Comparison of ENCODE assay signal across 11 mouse cellular contexts in genomic region chr3:27624974-27625591, GRCm38 (mm10).
A peak's percentile ranks its signal among the peaks of the same experiment; 100 is the strongest.
DNase-seq lines count a peak whose midpoint lies in the region; ATAC-seq lines count a peak whose summit lies in the region.
"Had no signal": no experiment of that assay in that cellular context is flagged by ENCODE, and none has a peak within 500 bp of the region (broad histone marks: within the 10 kb centered on the region; RNA-seq: fewer than 3 reads in every experiment).

No protein-coding gene starts in this region.

- no peak for ATAC-seq in embryonic facial prominence, embryonic 12.5 days (ENCODE audit: insufficient number of reproducible peaks, insufficient read depth, low FRiP score, low TSS enrichment)
- ATAC-seq in neural tube, embryonic 13.5 days (ENCODE audit: low read depth): no peak
- ATAC-seq in hindbrain, embryonic 16.5 days: peak; percentile 73
- ATAC-seq: liver, embryonic 12.5 days had no signal

- H3K27ac ChIP-seq in embryonic facial prominence, embryonic 12.5 days: 0 out of 2 replicates have a peak overlapping the region, but pooled peaks have one; percentile 19
- H3K27ac ChIP-seq in embryonic facial prominence, embryonic 10.5 days (replicated peaks): no peak overlapping the region
- H3K27ac ChIP-seq in neural tube, embryonic 13.5 days (replicated peaks): peak overlapping the region; percentile 39; the same call in 1 of the 2 replicates
- peak overlapping the region; percentile 30; the same call in 1 of the 2 replicates for H3K27ac ChIP-seq in hindbrain, embryonic 16.5 days (ENCODE audit: low read depth, low read length)
- H3K27ac ChIP-seq: liver, embryonic 12.5 days had no signal

- no peak overlapping the region for H3K4me2 ChIP-seq in embryonic facial prominence, embryonic 12.5 days (replicated peaks)
- H3K4me2 ChIP-seq in neural tube, embryonic 13.5 days: no peak overlapping the region
- no peak overlapping the region for H3K4me2 ChIP-seq in hindbrain, embryonic 16.5 days (ENCODE audit: low read length)
- H3K4me2 ChIP-seq: liver, embryonic 12.5 days had no signal

- DNase-seq in embryonic facial prominence, embryonic 10.5 days (ENCODE audit: low spot score): no peak
- no peak for DNase-seq in neural tube, embryonic 10.5 days (ENCODE audit: extremely low spot score, low spot score)
- no peak for DNase-seq in cerebellum, adult 9-11 months
- DNase-seq in spleen, adult 12 weeks (ENCODE audit: low spot score): no peak
- DNase-seq in left cerebral cortex, adult 11 months (ENCODE audit: low spot score): no peak
- DNase-seq: embryo, embryonic 11 days; gastrocnemius, postnatal 14 days had no signal

- peaks cover 3% of the 10 kb centered on the region; the same call in 1 of the 2 replicates for H3K4me1 ChIP-seq in embryonic facial prominence, embryonic 12.5 days
- peaks cover 18% of the 10 kb centered on the region for H3K4me1 ChIP-seq in embryonic facial prominence, embryonic 10.5 days
- H3K4me1 ChIP-seq in neural tube, embryonic 13.5 days (replicated peaks): peaks cover 23% of the 10 kb centered on the region
- peaks cover 17% of the 10 kb centered on the region for H3K4me1 ChIP-seq in hindbrain, embryonic 16.5 days (ENCODE audit: control insufficient read depth, insufficient read depth, low read depth, low read length)

- no peaks in the 10 kb centered on the region for H3K36me3 ChIP-seq in embryonic facial prominence, embryonic 12.5 days
- H3K36me3 ChIP-seq in embryonic facial prominence, embryonic 10.5 days (replicated peaks): peaks cover 3% of the 10 kb centered on the region
- H3K36me3 ChIP-seq in neural tube, embryonic 13.5 days: no peaks in the 10 kb centered on the region
- no peaks in the 10 kb centered on the region for H3K36me3 ChIP-seq in hindbrain, embryonic 16.5 days (ENCODE audit: control insufficient read depth, insufficient read depth, low read length)
- H3K36me3 ChIP-seq: liver, embryonic 12.5 days had no signal

- no peak overlapping the region for H3K4me3 ChIP-seq in embryonic facial prominence, embryonic 12.5 days
- H3K4me3 ChIP-seq in embryonic facial prominence, embryonic 10.5 days: no peak overlapping the region
- H3K4me3 ChIP-seq in neural tube, embryonic 13.5 days: no peak overlapping the region
- H3K4me3 ChIP-seq in hindbrain, embryonic 16.5 days (ENCODE audit: low read length): no peak overlapping the region
- H3K4me3 ChIP-seq: liver, embryonic 12.5 days had no signal

- H3K27me3 ChIP-seq in embryonic facial prominence, embryonic 12.5 days: no peaks in the 10 kb centered on the region
- H3K27me3 ChIP-seq in embryonic facial prominence, embryonic 10.5 days (replicated peaks; ENCODE audit: low read depth, poor library complexity, severe bottlenecking): no peaks in the 10 kb centered on the region
- H3K27me3 ChIP-seq in neural tube, embryonic 13.5 days: no peaks in the 10 kb centered on the region
- no peaks in the 10 kb centered on the region for H3K27me3 ChIP-seq in hindbrain, embryonic 16.5 days (replicated peaks; ENCODE audit: control insufficient read depth, insufficient read depth, low read length)
- H3K27me3 ChIP-seq: liver, embryonic 12.5 days had no signal

- no peak overlapping the region for H3K9ac ChIP-seq in embryonic facial prominence, embryonic 12.5 days
- H3K9ac ChIP-seq in neural tube, embryonic 13.5 days: no peak overlapping the region
- no peak overlapping the region for H3K9ac ChIP-seq in hindbrain, embryonic 16.5 days (ENCODE audit: low read depth, low read length)
- H3K9ac ChIP-seq: liver, embryonic 12.5 days had no signal

- 87% methylated on average over 12 of the region's 12 CpGs for WGBS in embryonic facial prominence, embryonic 12.5 days
- WGBS in embryonic facial prominence, embryonic 10.5 days: 86% methylated on average over 12 of the region's 12 CpGs
- 78% methylated on average over 12 of the region's 12 CpGs for WGBS in neural tube, embryonic 13.5 days
- 66% methylated on average over 12 of the region's 12 CpGs for WGBS in hindbrain, embryonic 16.5 days

- no peaks in the 10 kb centered on the region for H3K9me3 ChIP-seq in embryonic facial prominence, embryonic 12.5 days
- no peaks in the 10 kb centered on the region for H3K9me3 ChIP-seq in embryonic facial prominence, embryonic 10.5 days
- H3K9me3 ChIP-seq in neural tube, embryonic 13.5 days: no peaks in the 10 kb centered on the region
- no peaks in the 10 kb centered on the region for H3K9me3 ChIP-seq in hindbrain, embryonic 16.5 days (ENCODE audit: control insufficient read depth, low read length)
- H3K9me3 ChIP-seq: liver, embryonic 12.5 days had no signal
